ENCODE assay signal across 23 mouse cellular contexts in the genomic region with DNA sequence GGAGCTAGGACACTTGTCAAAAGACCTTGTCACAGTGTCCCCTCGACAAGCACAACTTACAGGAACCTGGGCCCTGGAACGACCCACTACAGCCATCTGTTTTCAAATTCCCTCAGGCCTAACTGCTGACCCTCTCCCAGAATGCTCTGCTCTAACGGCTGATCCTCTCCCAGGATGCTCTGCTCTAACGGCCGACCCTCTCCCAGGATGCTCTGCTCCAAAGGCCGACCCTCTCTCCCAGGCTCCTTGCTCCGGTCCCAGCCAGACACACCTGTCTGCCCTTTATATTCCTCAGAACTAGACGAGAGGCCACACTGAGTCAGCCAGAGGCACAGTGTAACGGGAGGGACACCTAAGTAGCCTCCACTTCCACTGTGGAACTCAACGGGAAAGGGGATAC. TPM values are rescaled to one million over a fixed set of nuclear protein-coding genes. Genes with fewer than 3 reads are reported as not detected.
DNase-seq lines count a peak whose midpoint lies in the region; ATAC-seq and TF ChIP-seq lines count a peak whose summit lies in the region.
"Had no signal": no experiment of that assay in that cellular context is flagged by ENCODE, and none has a peak within 500 bp of the region (broad histone marks: within the 10 kb centered on the region; RNA-seq: fewer than 3 reads in every experiment).

No protein-coding gene starts in this region.

- H3K9me3 ChIP-seq in lung, embryonic 15.5 days, result no peaks in the 10 kb centered on the region
- no peaks in the 10 kb centered on the region for H3K9me3 ChIP-seq in E14TG2a.4 (ENCODE audit: low read length)
- no peaks in the 10 kb centered on the region for H3K9me3 ChIP-seq in ES-E14 (ENCODE audit: control insufficient read depth, insufficient read depth, low read depth, low read length)
- no peaks in the 10 kb centered on the region for H3K9me3 ChIP-seq in intestine, embryonic 16.5 days (ENCODE audit: control insufficient read depth, low read length)
- H3K9me3 ChIP-seq: embryonic facial prominence, embryonic 10.5 days; embryonic facial prominence, embryonic 12.5 days; forebrain, embryonic 13.5 days; forebrain, embryonic 15.5 days had no signal

- no peak for DNase-seq in lung, adult 18-20 months
- DNase-seq in ES-E14 (ENCODE audit: low read depth, low spot score), result no peak
- DNase-seq in thymus, postnatal 0 days (ENCODE audit: low spot score), result no peak
- DNase-seq: adrenal gland, adult 8-10 months; adrenal gland, postnatal 14 days; adrenal gland, postnatal 36 days; B cell, adult 2 months; cerebellum, adult 11-12 months; cerebellum, adult 2 months; cerebellum, adult 9-10 months; cerebellum, postnatal 10 days; cerebellum, postnatal 25 days; forebrain, postnatal 0 days had no signal

- H3K4me1 ChIP-seq in lung, embryonic 15.5 days, result peaks cover 3% of the 10 kb centered on the region
- H3K4me1 ChIP-seq in E14TG2a.4 (replicated peaks; ENCODE audit: low read depth, low read length), result peaks cover 29% of the 10 kb centered on the region
- peaks cover 0 to 6% of the 10 kb centered on the region in 2 experiments; a peak in 2 of 4 replicates for H3K4me1 ChIP-seq in ES-E14 (ENCODE audit: control insufficient read depth in 2 of 2, insufficient read depth in 2 of 2, low read length in 2 of 2, poor library complexity in 1 of 2)
- H3K4me1 ChIP-seq in intestine, embryonic 16.5 days (ENCODE audit: control insufficient read depth, insufficient read depth, low read length), result peaks cover 1% of the 10 kb centered on the region; the same call in 1 of the 2 replicates
- H3K4me1 ChIP-seq: embryonic facial prominence, embryonic 12.5 days; forebrain, embryonic 13.5 days; forebrain, embryonic 15.5 days had no signal

- ATAC-seq in lung, embryonic 15.5 days (ENCODE audit: borderline replicate concordance, extremely low read depth, low FRiP score, low TSS enrichment), result 0 out of 2 replicates have a peak, but pooled peaks have one; percentile 13
- no peak for ATAC-seq in intestine, embryonic 16.5 days
- ATAC-seq: activated CD4-positive, CD25-positive, alpha-beta regulatory T cell, adult 4 months; CD4-positive, CD25-positive, alpha-beta regulatory T cell, adult 4 months; forebrain, embryonic 13.5 days; forebrain, embryonic 15.5 days; forebrain, postnatal 0 days had no signal

- in situ Hi-C loops in ES-E14 (cut with MboI; ENCODE audit: low sequenced_read_pairs in 2 of 2, unreplicated experiment in 2 of 2), result no loop called here

- H3K9ac ChIP-seq in lung, embryonic 15.5 days, result no peak overlapping the region
- peak overlapping the region; percentile 74 for H3K9ac ChIP-seq in ES-E14 (ENCODE audit: insufficient read depth, low read depth, low read length, poor library complexity, severe bottlenecking)
- no peak overlapping the region for H3K9ac ChIP-seq in intestine, embryonic 16.5 days (ENCODE audit: low read depth, low read length)
- H3K9ac ChIP-seq: embryonic facial prominence, embryonic 12.5 days; forebrain, embryonic 13.5 days; forebrain, embryonic 15.5 days; forebrain, postnatal 0 days had no signal

- H3K27ac ChIP-seq in lung, embryonic 15.5 days, result no peak overlapping the region
- no peak overlapping the region; the same call in 1 of the 2 replicates for H3K27ac ChIP-seq in ES-E14 (ENCODE audit: insufficient read depth, low read depth, low read length, poor library complexity, severe bottlenecking)
- H3K27ac ChIP-seq in intestine, embryonic 16.5 days (ENCODE audit: low read length), result no peak overlapping the region
- H3K27ac ChIP-seq: embryonic facial prominence, embryonic 10.5 days; embryonic facial prominence, embryonic 12.5 days; forebrain, embryonic 13.5 days; forebrain, embryonic 15.5 days had no signal

- no peak overlapping the region for H3K4me3 ChIP-seq in lung, embryonic 15.5 days
- H3K4me3 ChIP-seq in E14TG2a.4 (replicated peaks; ENCODE audit: low read length) (peak overlapping the region; percentile 65), ES-E14 (ENCODE audit: insufficient read depth in 1 of 2, low read depth in 1 of 2, low read length in 2 of 2, poor library complexity in 1 of 2, severe bottlenecking in 1 of 2) (peak overlapping the region; percentile 39 to 58; a peak in 3 of 4 replicates)
- no peak overlapping the region for H3K4me3 ChIP-seq in intestine, embryonic 16.5 days (ENCODE audit: low read length)
- H3K4me3 ChIP-seq: embryonic facial prominence, embryonic 10.5 days; embryonic facial prominence, embryonic 12.5 days; forebrain, embryonic 13.5 days; forebrain, embryonic 15.5 days had no signal

- H3K27me3 ChIP-seq in lung, embryonic 15.5 days, result no peaks in the 10 kb centered on the region
- H3K27me3 ChIP-seq in E14TG2a.4 (ENCODE audit: insufficient read depth, low read length), result peaks cover 23% of the 10 kb centered on the region
- H3K27me3 ChIP-seq in intestine, embryonic 16.5 days (replicated peaks; ENCODE audit: control insufficient read depth, insufficient read depth, low read length), result no peaks in the 10 kb centered on the region
- H3K27me3 ChIP-seq: CH12.LX; embryonic facial prominence, embryonic 12.5 days; forebrain, embryonic 13.5 days; forebrain, embryonic 15.5 days had no signal

- H3K36me3 ChIP-seq in lung, embryonic 15.5 days, result no peaks in the 10 kb centered on the region
- H3K36me3 ChIP-seq in E14TG2a.4 (ENCODE audit: insufficient read depth, low read length), result peaks cover 25% of the 10 kb centered on the region
- peaks cover 5% of the 10 kb centered on the region; the same call in 1 of the 2 replicates for H3K36me3 ChIP-seq in ES-E14 (ENCODE audit: control insufficient read depth, insufficient read depth, low read length, poor library complexity, severe bottlenecking)
- H3K36me3 ChIP-seq in intestine, embryonic 16.5 days (ENCODE audit: control insufficient read depth, insufficient read depth, low read length), result no peaks in the 10 kb centered on the region
- H3K36me3 ChIP-seq: embryonic facial prominence, embryonic 10.5 days had no signal

- 87% methylated on average over 10 of the region's 10 CpGs for WGBS in lung, embryonic 15.5 days
- WGBS in intestine, embryonic 16.5 days, result 84% methylated on average over 10 of the region's 10 CpGs

- no peak overlapping the region for H3K4me2 ChIP-seq in lung, embryonic 15.5 days
- H3K4me2 ChIP-seq in intestine, embryonic 16.5 days (ENCODE audit: low read depth, low read length), result no peak overlapping the region
- H3K4me2 ChIP-seq: embryonic facial prominence, embryonic 12.5 days; forebrain, embryonic 13.5 days; forebrain, embryonic 15.5 days had no signal

- no peak for TF ChIP-seq CTCF in E14TG2a.4 (conservative IDR thresholded peaks at IDR 0.05; ENCODE audit: low read length)

TF ChIP-seq in ES-E14, 5 proteins besides CTCF, POLR2A, EP300 and RAD21:
- no peak for TF ChIP-seq CHD2 (IDR thresholded peaks at IDR 0.05; ENCODE audit: low read depth, low read length)
- no peak for TF ChIP-seq MAFK (IDR thresholded peaks at IDR 0.05; ENCODE audit: insufficient read depth, low read depth, low read length)
- no peak for TF ChIP-seq ZC3H11A (IDR thresholded peaks at IDR 0.05; ENCODE audit: borderline replicate concordance, low read depth, low read length)
- TF ChIP-seq HCFC1 (IDR thresholded peaks at IDR 0.05; ENCODE audit: borderline replicate concordance, insufficient read depth, low read length), result no peak
- no peak for TF ChIP-seq ZNF384 (IDR thresholded peaks at IDR 0.05; ENCODE audit: low read depth, low read length)

RNA-seq across cellular contexts. Expression of a gene that starts 19.7 kb away (rescaled TPM):
- polyA plus RNA-seq in lung, embryonic 15.5 days (2015; fragmentation: Nextera tagmentation; extraction: Ambion mirVana), result 3.8 and 4.3 TPM in 2 replicates
- total RNA-seq in ES-E14 (2012; rRNA removed), result 2.9 and 4.1 TPM in 2 replicates
- 18.7 and 21.6 TPM in 2 replicates for polyA plus RNA-seq in thymus, postnatal 0 days (2015; fragmentation: Nextera tagmentation; extraction: Ambion mirVana)
- 3.1 and 3.2 TPM in 2 replicates for polyA plus RNA-seq in intestine, embryonic 16.5 days (2015; fragmentation: Nextera tagmentation; extraction: Ambion mirVana)

RNA-seq across cellular contexts. Expression of a gene that starts 28.3 kb away (rescaled TPM):
- 24.1 and 27.3 TPM in 2 replicates for polyA plus RNA-seq in lung, embryonic 15.5 days (2015; fragmentation: Nextera tagmentation; extraction: Ambion mirVana)
- total RNA-seq in ES-E14 (2012; rRNA removed), result 13.1 and 13.6 TPM in 2 replicates
- polyA plus RNA-seq in thymus, postnatal 0 days (2015; fragmentation: Nextera tagmentation; extraction: Ambion mirVana), result 7.0 and 8.4 TPM in 2 replicates
- polyA plus RNA-seq in intestine, embryonic 16.5 days (2015; fragmentation: Nextera tagmentation; extraction: Ambion mirVana), result 13.5 and 13.8 TPM in 2 replicates

RNA-seq across cellular contexts. Expression of a gene that starts 35.0 kb away (rescaled TPM):
- 208 and 209 TPM in 2 replicates for polyA plus RNA-seq in lung, embryonic 15.5 days (2015; fragmentation: Nextera tagmentation; extraction: Ambion mirVana)
- total RNA-seq in ES-E14 (2012; rRNA removed), result 13.5 and 27.6 TPM in 2 replicates
- 266 and 303 TPM in 2 replicates for polyA plus RNA-seq in thymus, postnatal 0 days (2015; fragmentation: Nextera tagmentation; extraction: Ambion mirVana)
- polyA plus RNA-seq in intestine, embryonic 16.5 days (2015; fragmentation: Nextera tagmentation; extraction: Ambion mirVana), result 301 and 320 TPM in 2 replicates

RNA-seq across cellular contexts. Expression of a gene that starts 56.6 kb away (rescaled TPM):
- 14.4 and 15.2 TPM in 2 replicates for polyA plus RNA-seq in lung, embryonic 15.5 days (2015; fragmentation: Nextera tagmentation; extraction: Ambion mirVana)
- 20.0 and 27.3 TPM in 2 replicates for total RNA-seq in ES-E14 (2012; rRNA removed)
- 4.8 TPM in 2 replicates for polyA plus RNA-seq in thymus, postnatal 0 days (2015; fragmentation: Nextera tagmentation; extraction: Ambion mirVana)
- 47.9 and 51.3 TPM in 2 replicates for polyA plus RNA-seq in intestine, embryonic 16.5 days (2015; fragmentation: Nextera tagmentation; extraction: Ambion mirVana)
- polyA plus RNA-seq: activated CD4-positive, CD25-positive, alpha-beta regulatory T cell, adult 4 months; CD4-positive, CD25-positive, alpha-beta regulatory T cell, adult 4 months had no signal

Comparison
In these comparisons a context has a peak if more than half of its experiments do, and no peak if none do; other contexts are left out.
1. H3K4me3 ChIP-seq: peak in E14TG2a.4 (single experiment) and ES-E14 (2 of 2); none in lung, embryonic 15.5 days (single experiment) and intestine, embryonic 16.5 days (single experiment).